Mouse (Mus musculus): ENCODE data around the gene Krtap3-2. TPM values are rescaled to one million over a fixed set of nuclear protein-coding genes. Genes with fewer than 3 reads are reported as not detected.
"Not testable (repeated sequence)": the region's sequence is repeated elsewhere in the genome, so short reads cannot be mapped to it uniquely, and the experiment has no call there.

The Krtap3-2 gene
- polyA plus RNA-seq (2011; ENCODE audit: insufficient read depth, insufficient read length, low replicate concordance, missing spikeins) = not detected in 2 replicates

- H3K27ac ChIP-seq (ENCODE audit: control insufficient read depth, insufficient read depth, low read depth, low read length, poor library complexity) = no peak within 1 kb of the TSS
- H3K4me3 ChIP-seq (replicated peaks; ENCODE audit: control insufficient read depth, low read depth, low read length) = no peak within 1 kb of the TSS
- WGBS = 52% methylated on average over 2 of the region's 2 CpGs
- H3K4me1 ChIP-seq (ENCODE audit: control insufficient read depth, insufficient read depth, low read length) = no peaks in the 10 kb centered on the region
- no peak for TF ChIP-seq CTCF (IDR thresholded peaks at IDR 0.05; ENCODE audit: control insufficient read depth, insufficient read depth, low read length)
- no peak for TF ChIP-seq POLR2A (IDR thresholded peaks at IDR 0.05; ENCODE audit: borderline replicate concordance, control insufficient read depth, low read depth, low read length)
These were observed at the start of gene Krtap3-2 for GRCm38 (mm10) chr11:99556753-99557152. Gene Krtap3-2, minus strand, starts transcription at chr11:99556853.

- H3K4me1 ChIP-seq (ENCODE audit: control insufficient read depth, insufficient read depth, low read length); H3K4me3 ChIP-seq (replicated peaks; ENCODE audit: control insufficient read depth, low read depth, low read length); H3K27ac ChIP-seq (ENCODE audit: control insufficient read depth, insufficient read depth, low read depth, low read length, poor library complexity): not testable (repeated sequence)
- 43% methylated on average over 1 of the region's 1 CpGs for WGBS
These were observed 46.6 kb upstream of the Krtap3-2 start, which contains the start of gene Gm11938 for GRCm38 (mm10) chr11:99603208-99603607. Gene Gm11938, minus strand, starts transcription at chr11:99603308.

GRCm38 (mm10) chr11:99597742-99598141, 41.1 kb upstream of the Krtap3-2 start, which contains the start of gene Krtap9-3:
Gene Krtap9-3, minus strand, starts transcription at chr11:99598105.
- not testable (repeated sequence) for H3K4me3 ChIP-seq (replicated peaks; ENCODE audit: control insufficient read depth, low read depth, low read length); H3K27ac ChIP-seq (ENCODE audit: control insufficient read depth, insufficient read depth, low read depth, low read length, poor library complexity); H3K4me1 ChIP-seq (ENCODE audit: control insufficient read depth, insufficient read depth, low read length)
- WGBS = 74% methylated on average over 6 of the region's 6 CpGs

- Histone ChIP-seq H3K27ac (ENCODE audit: control insufficient read depth, insufficient read depth, low read depth, low read length, poor library complexity) (no peak within 1 kb of the TSS), H3K4me1 (ENCODE audit: control insufficient read depth, insufficient read depth, low read length) (no peaks in the 10 kb centered on the region), H3K4me3 (replicated peaks; ENCODE audit: control insufficient read depth, low read depth, low read length) (no peak within 1 kb of the TSS)
- WGBS = 70% methylated on average over 6 of the region's 6 CpGs
- TF ChIP-seq POLR2A (IDR thresholded peaks at IDR 0.05; ENCODE audit: borderline replicate concordance, control insufficient read depth, low read depth, low read length) = no peak
- TF ChIP-seq CTCF (IDR thresholded peaks at IDR 0.05; ENCODE audit: control insufficient read depth, insufficient read depth, low read length) = no peak
These were observed 34.3 kb upstream of the Krtap3-2 start, which contains the start of gene Krtap1-3 for GRCm38 (mm10) chr11:99590981-99591380. Gene Krtap1-3, minus strand, starts transcription at chr11:99591339.

GRCm38 (mm10) chr11:99585096-99585495, 28.4 kb upstream of the Krtap3-2 start:
- H3K4me1 ChIP-seq (ENCODE audit: control insufficient read depth, insufficient read depth, low read length) = no peaks in the 10 kb centered on the region
- 91% methylated on average over 7 of the region's 7 CpGs for WGBS
- TF ChIP-seq POLR2A (IDR thresholded peaks at IDR 0.05; ENCODE audit: borderline replicate concordance, control insufficient read depth, low read depth, low read length) (no peak), CTCF (IDR thresholded peaks at IDR 0.05; ENCODE audit: control insufficient read depth, insufficient read depth, low read length) (no peak)
- no peak overlapping the region for H3K4me3 ChIP-seq (replicated peaks; ENCODE audit: control insufficient read depth, low read depth, low read length)
- H3K27ac ChIP-seq (ENCODE audit: control insufficient read depth, insufficient read depth, low read depth, low read length, poor library complexity) = no peak overlapping the region

- Histone ChIP-seq H3K4me1 (ENCODE audit: control insufficient read depth, insufficient read depth, low read length) (no peaks in the 10 kb centered on the region), H3K27ac (ENCODE audit: control insufficient read depth, insufficient read depth, low read depth, low read length, poor library complexity) (no peak within 1 kb of the TSS), H3K4me3 (replicated peaks; ENCODE audit: control insufficient read depth, low read depth, low read length) (no peak within 1 kb of the TSS)
- no peak for TF ChIP-seq CTCF (IDR thresholded peaks at IDR 0.05; ENCODE audit: control insufficient read depth, insufficient read depth, low read length)
- no peak for TF ChIP-seq POLR2A (IDR thresholded peaks at IDR 0.05; ENCODE audit: borderline replicate concordance, control insufficient read depth, low read depth, low read length)
- WGBS = 75% methylated on average over 5 of the region's 5 CpGs
These were observed 26.6 kb upstream of the Krtap3-2 start, which contains the start of gene Krtap1-4 for GRCm38 (mm10) chr11:99583245-99583704. Gene Krtap1-4, minus strand, starts transcription at chr11:99583654.

GRCm38 (mm10) chr11:99581564-99581963, 24.9 kb upstream of the Krtap3-2 start:
- no peak overlapping the region for H3K4me3 ChIP-seq (replicated peaks; ENCODE audit: control insufficient read depth, low read depth, low read length)

GRCm38 (mm10) chr11:99581051-99581450, 24.4 kb upstream of the Krtap3-2 start:
- Histone ChIP-seq H3K27ac (ENCODE audit: control insufficient read depth, insufficient read depth, low read depth, low read length, poor library complexity) (no peak overlapping the region), H3K4me3 (replicated peaks; ENCODE audit: control insufficient read depth, low read depth, low read length) (no peak overlapping the region), H3K4me1 (ENCODE audit: control insufficient read depth, insufficient read depth, low read length) (no peaks in the 10 kb centered on the region)
- WGBS = 91% methylated on average over 5 of the region's 5 CpGs
- no peak for TF ChIP-seq POLR2A (IDR thresholded peaks at IDR 0.05; ENCODE audit: borderline replicate concordance, control insufficient read depth, low read depth, low read length)
- TF ChIP-seq CTCF (IDR thresholded peaks at IDR 0.05; ENCODE audit: control insufficient read depth, insufficient read depth, low read length) = no peak

More at GRCm38 (mm10) chr11:99581564-99581963, 24.9 kb upstream of the Krtap3-2 start:
- Histone ChIP-seq H3K27ac (ENCODE audit: control insufficient read depth, insufficient read depth, low read depth, low read length, poor library complexity) (no peak overlapping the region), H3K4me1 (ENCODE audit: control insufficient read depth, insufficient read depth, low read length) (no peaks in the 10 kb centered on the region)
- TF ChIP-seq POLR2A (IDR thresholded peaks at IDR 0.05; ENCODE audit: borderline replicate concordance, control insufficient read depth, low read depth, low read length) = no peak
- TF ChIP-seq CTCF (IDR thresholded peaks at IDR 0.05; ENCODE audit: control insufficient read depth, insufficient read depth, low read length) = no peak
- WGBS = 77% methylated on average over 6 of the region's 6 CpGs

GRCm38 (mm10) chr11:99580636-99581035, 24.0 kb upstream of the Krtap3-2 start, which contains the start of gene Krtap1-5:
Gene Krtap1-5, minus strand, starts transcription at chr11:99581016.
- no peaks in the 10 kb centered on the region for H3K4me1 ChIP-seq (ENCODE audit: control insufficient read depth, insufficient read depth, low read length)
- no peak within 1 kb of the TSS for H3K27ac ChIP-seq (ENCODE audit: control insufficient read depth, insufficient read depth, low read depth, low read length, poor library complexity)
- TF ChIP-seq CTCF (IDR thresholded peaks at IDR 0.05; ENCODE audit: control insufficient read depth, insufficient read depth, low read length) (no peak), POLR2A (IDR thresholded peaks at IDR 0.05; ENCODE audit: borderline replicate concordance, control insufficient read depth, low read depth, low read length) (no peak)
- no peak within 1 kb of the TSS for H3K4me3 ChIP-seq (replicated peaks; ENCODE audit: control insufficient read depth, low read depth, low read length)
- 75% methylated on average over 6 of the region's 6 CpGs for WGBS
